28 mouse cellular contexts compared by ENCODE assay signal in the genomic region with DNA sequence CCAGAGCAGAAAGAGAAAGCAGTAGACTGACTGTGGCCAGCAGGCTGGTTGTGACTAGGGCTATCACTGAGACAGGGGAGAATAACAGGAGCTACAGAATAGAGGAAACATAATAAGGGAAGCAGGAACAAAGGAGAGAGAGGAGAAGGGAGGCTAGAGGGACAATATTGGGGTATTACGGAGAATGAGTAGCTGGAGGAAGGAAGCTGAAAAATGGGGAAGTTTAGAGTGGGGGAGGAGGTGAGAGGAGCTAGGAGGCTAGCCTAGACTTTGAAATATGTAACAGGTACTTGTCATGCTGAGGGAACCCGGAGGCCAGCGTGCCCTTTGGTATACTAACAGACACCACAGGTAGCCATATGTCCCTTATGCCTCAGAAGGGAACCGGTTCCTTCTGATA.
"Had no signal": no experiment of that assay in that cellular context is flagged by ENCODE, and none has a peak within 500 bp of the region (broad histone marks: within the 10 kb centered on the region; RNA-seq: fewer than 3 reads in every experiment).

No protein-coding gene starts in this region.

- H3K4me3 ChIP-seq: gastrocnemius, adult 2 months; heart, adult 2 months; heart, embryonic 13.5 days; heart, embryonic 15.5 days; hindbrain, embryonic 10.5 days; hindbrain, embryonic 12.5 days; intestine, embryonic 15.5 days; limb, embryonic 13.5 days; limb, embryonic 15.5 days; liver, embryonic 13.5 days; liver, embryonic 15.5 days had no signal

- H3K36me3 ChIP-seq: heart, embryonic 13.5 days; heart, embryonic 15.5 days; hindbrain, embryonic 10.5 days; hindbrain, embryonic 12.5 days; intestine, embryonic 15.5 days; limb, embryonic 13.5 days; limb, embryonic 15.5 days; liver, embryonic 13.5 days; liver, embryonic 15.5 days had no signal

- ATAC-seq: hindbrain, embryonic 16.5 days; inflammation-experienced regulatory T-cells, adult 6 months; intestine, embryonic 15.5 days; intestine, postnatal 0 days had no signal

- H3K9me3 ChIP-seq: heart, embryonic 13.5 days; heart, embryonic 15.5 days; hindbrain, embryonic 10.5 days; hindbrain, embryonic 12.5 days; intestine, embryonic 15.5 days; limb, embryonic 15.5 days; liver, embryonic 13.5 days; liver, embryonic 15.5 days had no signal

- H3K9ac ChIP-seq: heart, embryonic 13.5 days; heart, embryonic 15.5 days; hindbrain, embryonic 12.5 days; hindbrain, embryonic 14.5 days; intestine, embryonic 15.5 days; limb, embryonic 13.5 days; limb, embryonic 15.5 days; liver, embryonic 13.5 days; liver, embryonic 15.5 days had no signal

- H3K27me3 ChIP-seq: heart, embryonic 13.5 days; heart, embryonic 15.5 days; hindbrain, embryonic 12.5 days; intestine, embryonic 15.5 days; limb, embryonic 13.5 days; limb, embryonic 15.5 days; liver, embryonic 13.5 days; liver, embryonic 15.5 days had no signal

- DNase-seq: gastrocnemius, adult 2 months; gastrocnemius, postnatal 10 days; gastrocnemius, postnatal 25 days; heart, adult 11 months; heart, adult 2 months; heart, postnatal 14 days; heart, postnatal 36 days; kidney, adult 18-20 months; kidney, adult 8-10 months; kidney, postnatal 10 days; kidney, postnatal 25 days; kidney, postnatal 4 days; layer of hippocampus, adult 9-11 months; layer of hippocampus, postnatal 36 days; left cerebral cortex, postnatal 4 days; liver, embryonic 13.5 days had no signal

- H3K27ac ChIP-seq: gastrocnemius, adult 2 months; heart, adult 2 months; heart, embryonic 13.5 days; heart, embryonic 15.5 days; hindbrain, embryonic 10.5 days; hindbrain, embryonic 12.5 days; hindbrain, embryonic 14.5 days; intestine, embryonic 15.5 days; limb, embryonic 13.5 days; limb, embryonic 15.5 days; liver, embryonic 13.5 days; liver, embryonic 15.5 days had no signal

- H3K4me1 ChIP-seq: heart, embryonic 15.5 days; hindbrain, embryonic 10.5 days; hindbrain, embryonic 12.5 days; intestine, embryonic 15.5 days; limb, embryonic 13.5 days; liver, embryonic 13.5 days had no signal
